Comparison of ENCODE assay signal across 20 mouse cellular contexts in genomic region chr9:65360641-65361448, GRCm38 (mm10). TPM values are rescaled to one million over a fixed set of nuclear protein-coding genes. Genes with fewer than 3 reads are reported as not detected.
DNase-seq lines count a peak whose midpoint lies in the region; ATAC-seq and TF ChIP-seq lines count a peak whose summit lies in the region.
"Had no signal": no experiment of that assay in that cellular context is flagged by ENCODE, and none has a peak within 500 bp of the region (broad histone marks: within the 10 kb centered on the region; RNA-seq: fewer than 3 reads in every experiment).

Gene Ubap1l (plus strand): TSS chr9:65361041.

- peaks cover 11% of the 10 kb centered on the region; the same call in 1 of the 2 replicates for H3K4me1 ChIP-seq in kidney, adult 2 months (ENCODE audit: control insufficient read depth, insufficient read depth, low read length)
- H3K4me1 ChIP-seq in kidney, embryonic 15.5 days, result peaks cover 5% of the 10 kb centered on the region; the same call in 1 of the 2 replicates
- H3K4me1 ChIP-seq: embryonic facial prominence, embryonic 13.5 days; hindbrain, embryonic 13.5 days had no signal

- no peak within 1 kb of the TSS for H3K9ac ChIP-seq in kidney, embryonic 15.5 days
- H3K9ac ChIP-seq: embryonic facial prominence, embryonic 13.5 days; heart, embryonic 15.5 days; hindbrain, embryonic 13.5 days; neural tube, embryonic 12.5 days had no signal

- peaks cover 14% of the 10 kb centered on the region for H3K36me3 ChIP-seq in kidney, adult 2 months (ENCODE audit: control insufficient read depth, insufficient read depth, low read length)
- H3K36me3 ChIP-seq in kidney, embryonic 15.5 days, result peaks cover 74% of the 10 kb centered on the region

- peak within 1 kb of the TSS; percentile 78 for H3K27ac ChIP-seq in gastrocnemius, adult 2 months
- peak within 1 kb of the TSS; percentile 32 for H3K27ac ChIP-seq in kidney, adult 2 months (ENCODE audit: insufficient read depth, low read depth, low read length)
- H3K27ac ChIP-seq in kidney, embryonic 15.5 days, result no peak within 1 kb of the TSS
- H3K27ac ChIP-seq: embryonic facial prominence, embryonic 13.5 days; heart, embryonic 15.5 days; hindbrain, embryonic 13.5 days; neural tube, embryonic 12.5 days had no signal

- no peak for TF ChIP-seq CTCF in gastrocnemius, adult 2 months (IDR thresholded peaks at IDR 0.05)
- no peak for TF ChIP-seq CTCF in kidney, adult 2 months (conservative IDR thresholded peaks at IDR 0.05; ENCODE audit: insufficient read depth, insufficient read length, low read depth, low read length)

- WGBS in kidney, adult 2 months, result 64% methylated on average over 16 of the region's 16 CpGs
- 89% methylated on average over 16 of the region's 16 CpGs for WGBS in kidney, embryonic 15.5 days

- no peak within 1 kb of the TSS for H3K4me2 ChIP-seq in kidney, embryonic 15.5 days
- H3K4me2 ChIP-seq: embryonic facial prominence, embryonic 13.5 days; heart, embryonic 15.5 days; hindbrain, embryonic 13.5 days; neural tube, embryonic 12.5 days had no signal

- H3K9me3 ChIP-seq in kidney, embryonic 15.5 days (replicated peaks), result no peaks in the 10 kb centered on the region
- H3K9me3 ChIP-seq: embryonic facial prominence, embryonic 13.5 days; heart, embryonic 15.5 days; hindbrain, embryonic 13.5 days; neural tube, embryonic 12.5 days had no signal

- no peak for DNase-seq in gastrocnemius, adult 2 months
- DNase-seq in gastrocnemius, postnatal 36 days, result no peak
- peak; percentile 77 for DNase-seq in kidney, adult 2 months
- peak; percentile 30 for DNase-seq in brain, adult 2 months (ENCODE audit: low read depth, low spot score)
- DNase-seq in kidney, postnatal 36 days, result peak; percentile 57 to 67
- DNase-seq in MN1 (ENCODE audit: low spot score), result no peak
- DNase-seq: cerebellum, adult 18-20 months; gastrocnemius, postnatal 25 days; left cerebral cortex, postnatal 4 days; lung, adult 18-20 months; right cerebral cortex, adult 18-20 months; thymus, postnatal 36 days had no signal

- no peak for TF ChIP-seq POLR2A in kidney, adult 2 months (IDR thresholded peaks at IDR 0.05; ENCODE audit: low read depth, low read length)

- no peak for ATAC-seq in kidney, embryonic 15.5 days (replicated peaks; ENCODE audit: low FRiP score)
- ATAC-seq in CD4-positive, CD25-positive, alpha-beta regulatory T cell, adult 4 months, result no peak
- ATAC-seq: Patski had no signal

- no peaks in the 10 kb centered on the region for H3K27me3 ChIP-seq in kidney, adult 2 months (replicated peaks; ENCODE audit: control insufficient read depth, insufficient read depth, low read length)
- no peaks in the 10 kb centered on the region for H3K27me3 ChIP-seq in kidney, embryonic 15.5 days
- H3K27me3 ChIP-seq: embryonic facial prominence, embryonic 13.5 days; heart, embryonic 15.5 days; hindbrain, embryonic 13.5 days; neural tube, embryonic 12.5 days; Patski had no signal

- H3K4me3 ChIP-seq in gastrocnemius, adult 2 months, result no peak within 1 kb of the TSS
- no peak within 1 kb of the TSS for H3K4me3 ChIP-seq in kidney, adult 2 months (ENCODE audit: insufficient read depth, low read depth, low read length)
- H3K4me3 ChIP-seq in kidney, embryonic 15.5 days (replicated peaks), result no peak within 1 kb of the TSS
- H3K4me3 ChIP-seq: embryonic facial prominence, embryonic 13.5 days; heart, embryonic 15.5 days; hindbrain, embryonic 13.5 days; neural tube, embryonic 12.5 days had no signal

- intact Hi-C loops in gastrocnemius, adult 2 months (cut with DNase I), result no loop called here
- intact Hi-C loops in gastrocnemius, postnatal 36 days (cut with DNase I), result no loop called here

RNA-seq across cellular contexts. Expression of gene Ubap1l, which starts in this region (rescaled TPM):
- 1 to 10 TPM in 1 of 2 experiments, under 1 TPM in 1; 0.43 to 1.1 TPM for total RNA-seq in gastrocnemius, adult 2 months (2021)
- under 1 TPM in 1 of 2 experiments, not detected in 1; 0.56 TPM for total RNA-seq in gastrocnemius, postnatal 36 days (2021)
- 0.25 and 0.33 TPM in 2 replicates for polyA plus RNA-seq in kidney, adult 2 months (2012; rRNA removed)
- 0.14 and 0.31 TPM in 2 replicates for polyA plus RNA-seq in kidney, embryonic 15.5 days (2015; fragmentation: Nextera tagmentation; extraction: Ambion mirVana)
- not detected for polyA plus RNA-seq in CD4-positive, CD25-positive, alpha-beta regulatory T cell, adult 4 months (2017; shearing (Covaris generic))
- total RNA-seq: common myeloid progenitor, adult 5-6 weeks had no signal

Comparison
In these comparisons a context has a peak if more than half of its experiments do, and no peak if none do; other contexts are left out.
1. Peak in DNase-seq and H3K27ac ChIP-seq in kidney, adult 2 months; RNA of the gene not detected or under 1 TPM.
2. DNase-seq: peak in brain, adult 2 months (single experiment) and kidney, postnatal 36 days (2 of 2); none in gastrocnemius, adult 2 months (single experiment), gastrocnemius, postnatal 36 days (0 of 2) and MN1 (single experiment).